Mouse (Mus musculus) T-helper 17 cell (primary cell): ENCODE results near the gene Tmem235.

Experiments
- in situ Hi-C, 2 experiments: fragments of 300-600 bp; cut with MboI, MseI; formaldehyde crosslinking; loops; 1 replicate in 1 of 2; 2 replicates in 1 of 2; pipeline ENCODE4 v1.15.1; 2025; ENCODE audit warnings: high pct_unique_total_duplicates in 2 of 2

Gene Tmem235

GRCm38 (mm10) chr11:117860601-117861000 lies at the start of gene Tmem235:
TSS of gene Tmem235 (plus strand) at chr11:117860752.
- in situ Hi-C loops: no loop called here

- in situ Hi-C loops: loop anchor here in 1 of 2 experiments (10.0 kb wide), 1 partner anchor 409 kb away; no protein-coding TSS in a partner anchor
Measured at GRCm38 (mm10) chr11:117813867-117814266, 46.7 kb upstream of the Tmem235 start.

GRCm38 (mm10) chr11:117814704-117815366 lies 45.7 kb upstream of the Tmem235 start:
- in situ Hi-C loops: loop anchor here in 1 of 2 experiments (10.0 kb wide), 1 partner anchor 410 kb away; no protein-coding TSS in a partner anchor

- in situ Hi-C loops: loop anchor here in 1 of 2 experiments (10.0 kb wide), 1 partner anchor 411 kb away; no protein-coding TSS in a partner anchor
Measured at GRCm38 (mm10) chr11:117815850-117816249, 44.7 kb upstream of the Tmem235 start.

- in situ Hi-C loops: loop anchor here in 1 of 2 experiments (10.0 kb wide), 1 partner anchor 412 kb away; no protein-coding TSS in a partner anchor
Measured at GRCm38 (mm10) chr11:117816389-117816996, 44.1 kb upstream of the Tmem235 start.

GRCm38 (mm10) chr11:117819095-117819494 lies 41.5 kb upstream of the Tmem235 start:
- in situ Hi-C loops: loop anchor here in 1 of 2 experiments (10.0 kb wide), 1 partner anchor 414 kb away; no protein-coding TSS in a partner anchor

GRCm38 (mm10) chr11:117820173-117820572 lies 40.4 kb upstream of the Tmem235 start:
- in situ Hi-C loops: loop anchor here (5.0 kb wide), 1 partner anchor 108 kb away; no protein-coding TSS in a partner anchor

- in situ Hi-C loops: loop anchor here (5.0 kb wide), 1 partner anchor 110 kb away; no protein-coding TSS in a partner anchor
Measured at GRCm38 (mm10) chr11:117821868-117822267, 38.7 kb upstream of the Tmem235 start.

GRCm38 (mm10) chr11:117822728-117823241 lies 37.8 kb upstream of the Tmem235 start:
- in situ Hi-C loops: loop anchor here (5.0 kb wide), 1 partner anchor 110 kb away; no protein-coding TSS in a partner anchor

GRCm38 (mm10) chr11:117823411-117823810 lies 37.1 kb upstream of the Tmem235 start:
- in situ Hi-C loops: loop anchor here (5.0 kb wide), 1 partner anchor 111 kb away; no protein-coding TSS in a partner anchor

GRCm38 (mm10) chr11:117824060-117824969 lies 36.2 kb upstream of the Tmem235 start:
- in situ Hi-C loops: loop anchor here (5.0 kb wide), 1 partner anchor 112 kb away; no protein-coding TSS in a partner anchor

GRCm38 (mm10) chr11:117825333-117826101 lies 35.0 kb upstream of the Tmem235 start, which contains the start of the genes Afmid and Tk1:
TSS of gene Afmid (plus strand) at chr11:117825924.
TSS of gene Tk1 (minus strand) at chr11:117826092.
- in situ Hi-C loops: no loop called here

GRCm38 (mm10) chr11:117826164-117826563 lies 34.4 kb upstream of the Tmem235 start:
- in situ Hi-C loops: no loop called here

- in situ Hi-C loops: no loop called here
Measured at GRCm38 (mm10) chr11:117826916-117827315, 33.6 kb upstream of the Tmem235 start.

GRCm38 (mm10) chr11:117827386-117827785 lies 33.2 kb upstream of the Tmem235 start:
- in situ Hi-C loops: no loop called here

GRCm38 (mm10) chr11:117828149-117828887 lies 32.2 kb upstream of the Tmem235 start:
- in situ Hi-C loops: no loop called here

- in situ Hi-C loops: no loop called here
Measured at GRCm38 (mm10) chr11:117828888-117829604, 31.5 kb upstream of the Tmem235 start.

- in situ Hi-C loops: no loop called here
Measured at GRCm38 (mm10) chr11:117829671-117830215, 30.8 kb upstream of the Tmem235 start.
